Mouse (Mus musculus) natural killer cell, adult 2 months (primary cell): ENCODE data around the gene B3gat3.
"Not testable (repeated sequence)": the region's sequence is repeated elsewhere in the genome, so short reads cannot be mapped to it uniquely, and the experiment has no call there.

Experiments
- DNase-seq, 2 experiments: peaks; one replicate each; pipeline ENCODE4 v3.0.0; 2022; ENCODE audit warnings: low spot score in 2 of 2

The B3gat3 gene

DNA sequence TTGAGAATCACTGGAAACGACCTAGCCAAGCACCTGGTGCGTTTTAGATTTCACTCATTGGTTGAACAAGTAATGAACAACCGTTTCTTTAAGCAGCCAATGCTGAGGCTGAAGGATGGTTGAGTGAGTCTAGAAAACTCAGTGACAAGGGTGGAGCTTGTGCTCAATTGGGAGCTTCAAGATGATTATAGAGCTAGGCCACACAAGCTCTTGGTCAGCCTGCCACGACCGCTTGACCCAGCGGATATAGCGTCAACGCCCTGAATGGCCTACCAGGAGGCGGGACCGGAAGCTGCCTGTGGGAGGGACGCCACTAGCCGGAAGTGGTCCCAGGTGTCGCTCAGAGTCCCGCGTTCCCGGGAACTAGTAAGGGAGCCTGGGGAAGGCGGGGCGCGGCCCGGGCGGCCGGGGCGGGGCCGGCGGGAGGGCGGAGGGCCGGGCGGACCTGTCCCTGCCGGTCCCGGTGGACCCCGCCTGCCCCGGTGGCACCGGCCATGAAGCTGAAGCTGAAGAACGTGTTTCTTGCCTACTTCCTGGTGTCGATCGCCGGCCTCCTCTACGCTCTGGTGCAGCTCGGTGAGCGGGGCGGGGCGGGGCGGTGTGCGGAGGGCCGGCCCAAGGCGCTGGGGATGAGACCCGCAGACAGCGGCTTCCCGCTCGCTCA lies at the start of gene B3gat3:
Gene B3gat3 (plus strand): TSS at position 302 of the 664 bp plus-strand sequence.
- peak; percentile 87 to 93 for DNase-seq

DNA sequence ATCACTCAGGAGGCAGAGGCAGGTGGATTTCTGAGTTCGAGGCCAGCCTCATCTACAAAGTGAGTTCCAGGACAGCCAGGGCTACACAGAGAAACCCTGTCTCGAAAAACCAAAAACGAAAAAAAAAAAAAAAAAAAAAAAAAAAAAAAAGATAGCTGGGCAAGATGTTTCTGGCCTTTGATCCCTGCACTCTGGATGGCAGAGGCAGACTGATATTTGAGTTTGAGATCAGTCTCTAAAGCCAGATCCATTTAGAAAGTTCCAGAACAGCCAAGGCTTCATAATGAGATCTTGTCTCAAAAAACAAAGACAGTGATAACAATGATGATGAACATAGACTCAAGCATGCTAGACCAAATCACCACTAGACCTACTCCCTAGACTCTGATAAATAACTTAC lies 49.8 kb upstream of the B3gat3 start:
- not testable (repeated sequence) for DNase-seq

GRCm38 (mm10) chr19:8870838-8871237 lies 49.3 kb upstream of the B3gat3 start:
- no peak for DNase-seq

GRCm38 (mm10) chr19:8871267-8872186 lies 48.6 kb upstream of the B3gat3 start, which contains the start of gene Ubxn1:
Gene Ubxn1, plus strand, starts transcription at chr19:8871496.
- peak; percentile 94 to 95 for DNase-seq

GRCm38 (mm10) chr19:8872266-8872840 lies 47.8 kb upstream of the B3gat3 start:
- no peak for DNase-seq

- DNase-seq: no peak
Observed at GRCm38 (mm10) chr19:8875031-8875430, 45.1 kb upstream of the B3gat3 start.

- peak; percentile 88 to 92 for DNase-seq
Observed at GRCm38 (mm10) chr19:8880311-8881033, 39.7 kb upstream of the B3gat3 start, which contains the start of gene Uqcc3. Gene Uqcc3, minus strand, starts transcription at chr19:8880923.

DNA sequence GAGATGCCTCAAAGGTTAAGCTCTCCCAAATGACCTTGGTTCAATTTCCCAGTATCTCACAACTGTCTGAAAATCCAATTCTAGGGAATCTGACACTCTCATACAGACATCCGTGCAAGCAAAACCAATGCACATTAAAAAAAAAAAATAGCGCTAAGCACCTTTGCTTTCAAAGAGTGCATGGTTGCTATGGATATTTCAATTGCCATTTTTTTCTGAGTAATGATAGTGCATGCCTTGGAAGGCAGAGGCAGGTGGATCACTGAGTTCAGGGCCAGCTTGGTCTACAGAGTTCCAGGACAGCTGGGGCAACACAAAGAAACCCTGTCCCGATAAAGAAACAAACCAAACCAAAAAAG lies 39.2 kb upstream of the B3gat3 start:
- no peak for DNase-seq

DNA sequence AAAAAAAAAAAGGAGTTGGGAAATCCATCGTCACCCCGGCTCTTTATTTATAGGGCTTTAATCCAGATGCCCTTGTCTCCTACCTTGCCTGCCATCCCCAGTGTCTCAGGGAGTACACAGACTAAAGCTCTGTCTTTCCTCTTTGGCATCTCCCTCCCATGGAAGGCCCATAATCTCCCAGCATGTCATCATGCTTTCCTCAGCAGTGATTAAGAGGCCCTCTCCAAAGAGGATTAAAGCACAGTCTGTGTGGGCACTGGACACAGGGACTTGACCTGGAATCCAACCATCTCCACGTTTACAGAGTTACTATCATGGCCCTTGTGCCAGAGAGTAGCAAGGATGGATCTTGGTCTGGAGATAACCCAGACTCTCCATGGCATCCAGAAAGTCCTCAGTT lies 36.6 kb upstream of the B3gat3 start, which contains the start of the genes Lbhd1 and Gm49403:
Gene Lbhd1 (plus strand): TSS at position 117 of the 400 bp plus-strand sequence.
Gene Gm49403 (plus strand): TSS at position 315 of the 400 bp plus-strand sequence.
- no peak for DNase-seq

DNA sequence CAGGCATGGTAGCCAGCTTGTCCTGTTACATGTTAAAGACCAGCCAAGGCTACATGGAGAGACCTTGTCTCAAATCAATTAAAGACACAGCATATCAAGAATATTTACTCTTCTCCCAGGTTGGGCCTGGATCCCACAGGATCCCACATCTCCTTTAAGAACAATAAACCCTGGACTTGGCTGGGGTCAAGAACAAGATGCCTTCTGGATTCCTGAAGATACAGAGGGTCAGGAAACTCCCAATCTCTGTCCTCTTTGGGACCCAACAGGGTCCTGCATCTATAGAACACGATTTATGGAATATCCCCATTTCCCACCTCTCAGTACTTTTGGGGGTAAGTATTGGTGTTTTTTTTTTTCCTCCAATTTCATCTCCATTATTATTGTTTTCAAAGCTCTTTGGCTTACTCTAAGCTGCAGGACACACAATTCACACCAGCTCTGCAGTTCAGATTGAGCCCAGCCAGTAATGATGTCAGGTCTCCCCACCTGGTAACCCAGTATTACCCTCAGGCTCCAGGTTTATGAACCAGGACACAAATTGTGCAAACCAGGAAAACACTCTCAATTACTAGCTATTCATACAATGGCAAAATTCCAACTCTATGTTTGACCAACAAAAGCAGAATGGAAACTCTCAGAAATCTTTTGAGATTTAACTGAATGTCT lies 33.1 kb upstream of the B3gat3 start:
- no peak for DNase-seq

GRCm38 (mm10) chr19:8887585-8888463 lies 32.4 kb upstream of the B3gat3 start:
- no peak for DNase-seq

DNA sequence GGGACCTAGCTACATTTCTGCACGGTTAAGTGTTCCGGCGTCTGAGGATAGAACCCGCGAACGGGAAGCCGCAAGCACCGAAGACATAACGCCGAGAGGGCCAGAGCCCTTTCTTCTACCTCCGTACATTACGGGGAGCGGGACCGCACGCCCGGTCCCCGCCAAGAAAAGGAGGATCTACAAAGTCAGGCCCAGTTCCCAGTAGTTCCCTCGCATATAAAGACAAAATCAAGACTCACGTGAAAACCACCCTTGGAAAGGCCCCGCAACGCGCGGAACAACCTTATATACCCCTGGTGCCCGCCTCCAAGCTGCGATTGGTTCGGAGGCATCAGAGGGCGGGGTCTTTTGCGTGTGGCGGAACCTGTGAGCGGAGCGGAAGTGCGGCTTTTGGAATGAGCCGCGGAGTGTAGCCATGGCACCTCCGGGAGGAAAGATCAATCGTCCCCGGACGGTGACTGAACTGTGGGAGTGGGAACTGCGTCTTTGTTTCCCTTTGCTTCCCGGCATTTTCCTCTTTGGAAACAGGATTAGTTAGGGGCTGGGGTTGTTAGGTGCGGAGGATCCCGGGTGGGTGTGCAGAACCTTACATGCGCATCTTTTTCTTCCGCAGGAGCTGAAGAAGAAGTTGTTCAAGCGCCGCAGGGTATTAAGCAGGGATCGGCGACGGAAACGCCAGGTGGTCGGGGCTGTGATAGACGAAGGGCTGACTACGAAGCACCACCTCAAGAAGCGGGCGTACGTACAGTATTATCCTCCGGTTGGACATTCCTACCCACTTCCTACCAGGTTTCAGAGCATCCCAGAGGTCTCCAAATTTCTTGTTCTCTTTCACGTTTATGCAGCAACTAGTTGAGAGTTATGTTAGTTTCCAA lies 31.4 kb upstream of the B3gat3 start, which contains the start of the genes 1810009A15Rik and Gm49416:
Gene 1810009A15Rik (plus strand): TSS at position 343 of the 875 bp plus-strand sequence.
Gene Gm49416 (plus strand): TSS at position 416 of the 875 bp plus-strand sequence.
- DNase-seq: peak; percentile 91 to 93

DNA sequence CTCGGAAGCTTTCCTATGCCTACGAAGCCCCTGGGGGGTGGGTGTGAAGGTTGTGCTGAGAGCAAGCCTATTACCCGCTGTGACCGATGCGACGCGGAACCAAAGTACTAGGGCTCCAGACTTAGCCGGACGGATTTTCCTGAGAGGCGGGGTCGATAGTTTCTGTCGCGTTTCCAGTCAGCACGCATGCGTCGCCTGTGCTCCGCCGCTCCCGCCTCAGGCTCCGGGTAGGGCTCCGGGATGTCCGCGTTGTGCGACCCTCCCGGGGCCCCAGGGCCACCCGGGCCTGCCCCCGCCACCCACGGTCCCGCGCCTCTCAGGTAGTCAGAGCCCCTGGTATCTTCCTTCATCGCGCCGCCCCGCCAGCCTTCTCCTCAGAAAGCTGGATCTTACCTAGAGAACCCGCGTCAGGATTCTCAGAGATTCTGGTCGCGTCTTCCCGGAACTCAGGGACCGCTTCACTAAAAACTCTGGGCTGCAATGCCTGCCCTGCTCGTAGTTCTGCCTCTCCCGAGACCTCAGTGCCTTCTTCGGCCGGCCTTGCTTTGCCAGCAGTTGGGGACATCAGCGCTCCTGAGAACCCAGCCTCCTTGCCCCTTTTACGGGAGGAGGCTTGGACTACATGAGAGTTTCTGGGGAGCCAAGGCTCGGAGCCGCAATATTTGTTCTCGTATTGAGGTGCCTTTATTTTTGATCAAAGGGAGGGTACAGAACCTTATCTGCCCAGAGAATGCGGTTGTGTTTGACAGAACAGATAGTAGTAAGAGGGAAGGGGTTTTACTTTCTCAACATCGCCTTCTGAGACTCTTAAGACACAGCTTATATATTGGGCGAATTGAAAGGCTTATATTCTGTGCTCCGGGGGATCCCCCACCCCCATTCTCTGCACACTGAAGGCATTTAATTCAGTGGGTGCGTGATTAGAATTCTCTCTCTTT lies 27.1 kb upstream of the B3gat3 start, which contains the start of gene Ints5:
Gene Ints5 (plus strand): TSS at position 177 of the 938 bp plus-strand sequence.
- peak; percentile 75 to 85 for DNase-seq

GRCm38 (mm10) chr19:8895397-8895960 lies 24.7 kb upstream of the B3gat3 start:
- DNase-seq: no peak

- not testable (repeated sequence) for DNase-seq
Observed at GRCm38 (mm10) chr19:8896231-8896630, 23.9 kb upstream of the B3gat3 start.

- DNase-seq: not testable (repeated sequence)
Observed at GRCm38 (mm10) chr19:8897211-8897864, 22.8 kb upstream of the B3gat3 start.
